Mouse (Mus musculus) ES-Bruce4 (cell line): ENCODE results near the gene Olfr1416. TPM values are rescaled to one million over a fixed set of nuclear protein-coding genes. Genes with fewer than 3 reads are reported as not detected.

Experiments
- H3K27ac ChIP-seq: 2 replicates; pipeline ENCODE4 v1.5.1; 2012; ENCODE audit warnings: low read length, inconsistent platforms; ENCODE audit not compliant: insufficient read depth
- H3K27me3 ChIP-seq: 2 replicates; pipeline ENCODE4 v1.6.1; 2012; ENCODE audit warnings: mild to moderate bottlenecking, low read length, inconsistent platforms; ENCODE audit not compliant: control insufficient read depth, poor library complexity, insufficient read depth, severe bottlenecking
- H3K36me3 ChIP-seq: 2 replicates; pipeline ENCODE4 v1.6.1; 2012; ENCODE audit warnings: inconsistent platforms, mild to moderate bottlenecking, low read length, moderate library complexity; ENCODE audit not compliant: control insufficient read depth, poor library complexity, insufficient read depth, severe bottlenecking
- H3K4me1 ChIP-seq: one replicate; pipeline ENCODE4 v1.8.1; 2011; ENCODE audit warnings: low read length; ENCODE audit not compliant: control insufficient read depth, insufficient read depth
- H3K4me3 ChIP-seq: 2 replicates; pipeline ENCODE4 v1.5.1; 2011; ENCODE audit warnings: low read depth, mild to moderate bottlenecking, low read length
- H3K9ac ChIP-seq: 2 replicates; pipeline ENCODE4 v1.6.1; 2012; ENCODE audit warnings: low read depth, mild to moderate bottlenecking, inconsistent platforms; ENCODE audit not compliant: poor library complexity, severe bottlenecking
- H3K9me3 ChIP-seq: replicated peaks from 2 replicates; pipeline ENCODE4 v1.6.1; 2012; ENCODE audit warnings: mild to moderate bottlenecking, low read length, inconsistent platforms; ENCODE audit not compliant: control insufficient read depth, poor library complexity, insufficient read depth, severe bottlenecking
- CTCF ChIP-seq: IDR thresholded peaks from one replicate; pipeline ENCODE4 v1.8.1; 2011; ENCODE audit warnings: low read depth, low read length
- EP300 ChIP-seq: IDR thresholded peaks from 2 replicates; pipeline ENCODE4 v1.6.1; 2011; ENCODE audit warnings: low read depth, low read length; ENCODE audit not compliant: insufficient read depth
- POLR2A ChIP-seq: IDR thresholded peaks from one replicate; pipeline ENCODE4 v1.8.1; 2011; ENCODE audit warnings: low read length; ENCODE audit not compliant: insufficient read depth
- polyA plus RNA-seq: library from polyadenylated mRNA; stranded (reverse); fragments of >200 nt; gene quantifications from 2 replicates; pipeline ENCODE4 v1.2.4, GENCODE M21; 2011; ENCODE audit warnings: low read depth; ENCODE audit not compliant: missing spikeins, insufficient read depth, insufficient read length

Gene Olfr1416
- polyA plus RNA-seq, 1 experiment = not detected

GRCm38 (mm10) chr1:92453751-92454445 lies 31.0 kb downstream of the Olfr1416 start:
- no peaks in the 10 kb centered on the region for H3K4me1 ChIP-seq
- no peak overlapping the region for H3K9ac ChIP-seq
- H3K4me3 ChIP-seq = no peak overlapping the region
- no peak for TF ChIP-seq POLR2A
- TF ChIP-seq CTCF = peak; percentile 12
- TF ChIP-seq EP300 = no peak
- peaks cover 8% of the 10 kb centered on the region for H3K9me3 ChIP-seq
- H3K27ac ChIP-seq = no peak overlapping the region
- peaks cover 36% of the 10 kb centered on the region for H3K36me3 ChIP-seq
- H3K27me3 ChIP-seq = no peaks in the 10 kb centered on the region

GRCm38 (mm10) chr1:92448293-92448692 lies 36.6 kb downstream of the Olfr1416 start:
- peaks cover 28% of the 10 kb centered on the region for H3K36me3 ChIP-seq
- no peak for TF ChIP-seq CTCF
- TF ChIP-seq POLR2A = no peak
- TF ChIP-seq EP300 = no peak

GRCm38 (mm10) chr1:92441453-92442063 lies 43.4 kb downstream of the Olfr1416 start:
- Histone ChIP-seq H3K27ac (no peak overlapping the region), H3K4me3 (no peak overlapping the region), H3K9ac (no peak overlapping the region), H3K9me3 (no peaks in the 10 kb centered on the region), H3K4me1 (peaks cover 3% of the 10 kb centered on the region), H3K27me3 (no peaks in the 10 kb centered on the region), H3K36me3 (peaks cover 3% of the 10 kb centered on the region)
- TF ChIP-seq POLR2A (no peak), CTCF (no peak), EP300 (no peak)

More at GRCm38 (mm10) chr1:92448293-92448692, 36.6 kb downstream of the Olfr1416 start:
- no peaks in the 10 kb centered on the region for H3K9me3 ChIP-seq
- no peak overlapping the region for H3K27ac ChIP-seq
- H3K9ac ChIP-seq = no peak overlapping the region
- no peaks in the 10 kb centered on the region for H3K27me3 ChIP-seq
- H3K4me3 ChIP-seq = no peak overlapping the region
- no peaks in the 10 kb centered on the region for H3K4me1 ChIP-seq

- H3K36me3 ChIP-seq = peaks cover 3% of the 10 kb centered on the region
- H3K4me1 ChIP-seq = peaks cover 4% of the 10 kb centered on the region
- no peak overlapping the region for H3K27ac ChIP-seq
- H3K27me3 ChIP-seq = no peaks in the 10 kb centered on the region
- TF ChIP-seq EP300 (no peak), CTCF (no peak), POLR2A (no peak)
- H3K9me3 ChIP-seq = no peaks in the 10 kb centered on the region
- no peak overlapping the region for H3K9ac ChIP-seq
- no peak overlapping the region for H3K4me3 ChIP-seq
Observed at GRCm38 (mm10) chr1:92440066-92440750, 44.7 kb downstream of the Olfr1416 start.

- Histone ChIP-seq H3K4me1 (peaks cover 6% of the 10 kb centered on the region), H3K9ac (no peak overlapping the region), H3K4me3 (no peak overlapping the region), H3K36me3 (peaks cover 1% of the 10 kb centered on the region), H3K27me3 (no peaks in the 10 kb centered on the region), H3K27ac (no peak overlapping the region), H3K9me3 (no peaks in the 10 kb centered on the region)
- TF ChIP-seq POLR2A (no peak), EP300 (peak; percentile 68; the same call in 1 of the 2 replicates), CTCF (no peak)
Observed at GRCm38 (mm10) chr1:92437678-92438271, 47.1 kb downstream of the Olfr1416 start.
